Mouse (Mus musculus) brain, embryonic 14.5 days (tissue): ENCODE data around the gene Gja5. TPM values are rescaled to one million over a fixed set of nuclear protein-coding genes. Genes with fewer than 3 reads are reported as not detected.
A peak's percentile ranks its signal among the peaks of the same experiment; 100 is the strongest.

Experiments used
- DNase-seq: peaks from one replicate; pipeline ENCODE4 v3.0.0-alpha.2; 2011; ENCODE audit warnings: low read depth
- CTCF ChIP-seq: fragments of 200-500 bp; IDR thresholded peaks from 2 replicates; pipeline ENCODE4 v1.5.1; 2012; ENCODE audit warnings: inconsistent platforms, mild to moderate bottlenecking, moderate library complexity, borderline replicate concordance; ENCODE audit not compliant: insufficient read depth, insufficient read length; ENCODE audit errors: extremely low read depth
- POLR2A ChIP-seq: fragments of 200-500 bp; IDR thresholded peaks from 2 replicates; pipeline ENCODE4 v1.6.1; 2012; ENCODE audit warnings: mild to moderate bottlenecking, inconsistent platforms, borderline replicate concordance; ENCODE audit not compliant: poor library complexity, insufficient read depth, insufficient read length, severe bottlenecking; ENCODE audit errors: extremely low read depth
- polyA plus RNA-seq: library from polyadenylated mRNA; depleted of rRNA; stranded (reverse); fragments of >200 nt; gene quantifications from 2 replicates; pipeline ENCODE4 v1.2.3, GENCODE M21; 2012

Gja5 gene
- polyA plus RNA-seq, 1 experiment: 2.9 TPM

- no peak for TF ChIP-seq POLR2A
- no peak for TF ChIP-seq CTCF
- no peak for DNase-seq
These were observed 22.2 kb upstream of the Gja5 start for GRCm38 (mm10) chr3:96882061-96882849.

- no peak for DNase-seq
- TF ChIP-seq POLR2A (no peak), CTCF (no peak)
These were observed 20.8 kb upstream of the Gja5 start for GRCm38 (mm10) chr3:96883690-96884089.

GRCm38 (mm10) chr3:96902336-96902999, 2.0 kb upstream of the Gja5 start:
- DNase-seq: no peak
- no peak for TF ChIP-seq CTCF
- TF ChIP-seq POLR2A: no peak

- TF ChIP-seq POLR2A (peak; percentile 60; the same call in 1 of the 2 replicates), CTCF (no peak)
- DNase-seq: peak; percentile 97
These were observed 503 bp downstream of the Gja5 start, which contains the start of gene Gpr89 for GRCm38 (mm10) chr3:96904851-96905541. Gene Gpr89 (minus strand): TSS chr3:96905346.

- no peak for TF ChIP-seq CTCF
- no peak for TF ChIP-seq POLR2A
- no peak for DNase-seq
These were observed 1.1 kb downstream of the Gja5 start for GRCm38 (mm10) chr3:96905592-96905991.

- TF ChIP-seq POLR2A (no peak), CTCF (no peak)
- no peak for DNase-seq
These were observed 16.5 kb downstream of the Gja5 start for GRCm38 (mm10) chr3:96920991-96921390.

- no peak for DNase-seq
- TF ChIP-seq POLR2A (no peak), CTCF (no peak)
These were observed 20.1 kb downstream of the Gja5 start for GRCm38 (mm10) chr3:96924631-96925030.

GRCm38 (mm10) chr3:96925920-96926319, 21.4 kb downstream of the Gja5 start, which contains the start of gene Gja8:
Gene Gja8 (minus strand): TSS chr3:96926020.
- no peak for DNase-seq
- no peak for TF ChIP-seq CTCF
- TF ChIP-seq POLR2A: no peak

GRCm38 (mm10) chr3:96931261-96931681, 26.8 kb downstream of the Gja5 start:
- TF ChIP-seq CTCF (no peak), POLR2A (no peak)

GRCm38 (mm10) chr3:96936241-96936640, 31.7 kb downstream of the Gja5 start:
- peak; percentile 94 for DNase-seq

More at GRCm38 (mm10) chr3:96931261-96931681, 26.8 kb downstream of the Gja5 start:
- peak; percentile 46 for DNase-seq

GRCm38 (mm10) chr3:96937606-96938005, 33.1 kb downstream of the Gja5 start:
- no peak for TF ChIP-seq POLR2A
- no peak for TF ChIP-seq CTCF
- peak; percentile 80 for DNase-seq

More at GRCm38 (mm10) chr3:96936241-96936640, 31.7 kb downstream of the Gja5 start:
- no peak for TF ChIP-seq POLR2A
- TF ChIP-seq CTCF: peak; percentile 85
